Mouse (Mus musculus): ENCODE measurements around the gene Lzts3.

DNA sequence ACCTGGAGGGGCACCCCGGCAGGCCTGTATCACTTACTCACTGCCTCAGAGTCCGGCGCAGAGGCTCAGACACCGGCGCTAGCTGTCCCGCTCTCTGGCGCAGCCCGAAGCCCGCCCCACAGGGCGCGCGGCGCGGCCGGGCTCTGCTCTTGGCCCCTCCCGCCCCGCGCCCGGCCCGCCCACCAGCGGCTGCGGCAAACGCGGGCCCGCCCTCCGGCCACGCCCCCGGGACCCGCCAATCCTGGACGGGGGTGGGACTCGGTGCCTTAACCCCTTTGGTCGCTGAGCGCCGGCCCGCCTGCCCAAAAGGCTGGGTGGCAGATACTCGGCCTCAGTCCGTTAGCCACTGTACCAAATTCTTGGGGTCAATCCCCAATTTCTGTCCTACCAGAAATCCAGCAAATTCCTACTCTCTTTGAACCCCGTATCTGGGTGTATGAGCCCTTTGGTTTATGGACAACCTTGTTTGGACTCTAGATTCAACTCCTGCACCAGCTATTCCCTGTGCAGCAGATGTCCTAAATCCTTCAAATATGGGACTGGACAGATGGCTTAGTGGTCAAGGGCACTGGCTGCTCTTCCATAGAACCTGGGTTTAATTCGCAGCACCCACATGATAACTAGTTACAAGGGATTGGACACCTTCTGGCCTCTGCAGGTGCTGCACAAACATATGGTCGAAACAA lies at the start of gene Lzts3:
- TF ChIP-seq POLR2A (IDR thresholded peaks at IDR 0.05; ENCODE audit: control insufficient read depth, extremely low read depth, insufficient read depth, low read length, poor library complexity) (peak; percentile 34; the same call in 1 of the 2 replicates), CTCF (IDR thresholded peaks at IDR 0.05; ENCODE audit: borderline replicate concordance, control insufficient read depth, extremely low read depth, insufficient read depth, low read length, poor library complexity) (peak; percentile 40; the same call in 1 of the 2 replicates)

All from thymus, adult 2 months (tissue).